Mouse (Mus musculus) inflammation-experienced regulatory T-cells, adult 6 months (primary cell): Measurements from ENCODE around the gene Emx1. TPM values are rescaled to one million over a fixed set of nuclear protein-coding genes. Genes with fewer than 3 reads are reported as not detected.

ENCODE experiments used
- ATAC-seq: one replicate; pipeline ENCODE4 v1.8.0; 2017
- polyA plus RNA-seq, 3 experiments: library from polyadenylated mRNA; unstranded; fragments of 100-300 nt; shearing (Covaris generic); gene quantifications; one replicate each; pipeline ENCODE4 v1.2.1; 2017

Emx1 gene
- polyA plus RNA-seq, 3 experiments from 2014 or later: not detected

DNA sequence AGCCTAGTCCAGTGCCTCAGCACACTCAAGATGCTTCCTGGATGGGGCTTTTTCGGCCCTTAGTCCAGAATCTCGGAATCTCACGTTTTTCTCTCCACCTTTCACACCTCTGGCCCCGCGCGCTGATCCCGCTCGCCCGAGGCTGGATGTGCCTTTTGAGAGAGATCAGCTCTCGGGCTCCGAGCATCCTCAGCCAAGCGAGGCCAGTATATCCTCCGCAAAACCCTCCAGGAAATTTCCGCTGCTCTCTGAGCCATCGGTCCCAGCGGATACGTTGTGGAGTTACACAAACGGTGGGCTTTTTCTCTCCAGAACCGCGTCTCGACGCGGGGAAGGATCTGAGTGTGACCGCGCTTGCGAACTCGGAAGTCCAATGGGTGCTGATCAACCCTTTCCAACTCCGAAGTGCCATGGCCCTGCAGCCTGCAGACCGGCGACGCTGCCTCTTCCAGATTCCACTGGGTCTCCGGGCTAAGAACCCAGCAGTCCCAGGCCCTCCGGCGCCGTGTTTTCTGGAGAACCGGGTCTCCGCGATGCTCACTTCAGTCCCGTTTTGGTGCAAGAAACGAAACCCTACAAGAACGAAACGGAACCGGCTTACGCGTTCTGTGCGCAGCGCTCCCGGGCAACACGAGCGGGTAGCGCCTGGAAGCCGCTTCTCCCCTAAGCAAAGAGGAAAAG lies 2.8 kb downstream of the Emx1 start:
- ATAC-seq: no peak

DNA sequence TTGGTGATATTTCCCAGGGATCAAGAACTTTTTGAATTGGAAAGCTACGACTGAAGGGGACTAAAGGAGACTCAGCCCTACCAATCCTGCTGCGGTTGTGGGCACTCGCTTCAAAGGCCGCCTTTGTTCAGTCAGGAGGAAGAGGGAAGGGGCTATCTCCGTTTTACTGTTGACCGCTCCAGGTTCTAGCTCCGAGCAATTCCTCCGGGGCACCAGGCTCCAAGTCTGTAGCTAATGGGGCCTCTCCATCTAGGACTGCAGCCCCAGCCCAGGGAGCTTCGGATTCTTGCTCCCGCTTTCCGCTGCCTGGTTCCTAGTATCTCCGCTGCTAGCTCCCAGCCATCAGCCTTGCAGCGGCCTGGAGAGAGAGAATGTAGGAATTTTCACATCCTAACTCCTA lies 3.4 kb downstream of the Emx1 start:
- no peak for ATAC-seq

DNA sequence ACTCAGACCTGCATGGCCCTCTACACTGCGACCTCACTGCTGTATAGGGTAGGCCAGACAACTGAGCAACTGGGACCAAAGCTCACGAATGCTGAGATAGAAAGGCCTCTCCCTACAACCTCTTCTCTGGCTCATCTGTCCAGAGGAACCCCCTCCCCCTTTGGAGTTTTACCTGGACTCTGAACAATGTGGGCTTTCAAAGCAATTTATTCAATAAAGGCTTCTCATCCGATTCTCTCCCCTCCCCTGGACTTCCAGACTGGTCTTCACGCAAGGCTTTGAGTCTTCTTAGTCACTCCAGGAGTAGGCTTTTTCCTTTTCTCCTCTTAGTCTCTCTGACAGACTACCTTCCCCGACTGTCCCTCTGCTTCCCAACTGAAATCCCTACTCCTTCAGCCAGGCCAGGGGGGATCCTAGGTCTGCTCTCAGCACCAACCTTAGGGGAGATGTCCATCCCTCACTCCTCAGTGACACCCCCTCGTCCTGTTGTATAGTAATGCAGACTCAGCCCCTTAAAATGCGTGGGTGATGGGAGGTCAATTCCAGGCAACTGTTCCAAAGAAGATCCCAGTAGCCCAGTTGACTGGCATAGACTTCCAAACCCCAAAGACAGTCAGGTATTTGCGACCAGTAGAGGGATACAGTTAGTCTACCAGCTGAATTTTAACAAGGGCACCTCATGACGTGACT lies 4.7 kb downstream of the Emx1 start:
- ATAC-seq: no peak

DNA sequence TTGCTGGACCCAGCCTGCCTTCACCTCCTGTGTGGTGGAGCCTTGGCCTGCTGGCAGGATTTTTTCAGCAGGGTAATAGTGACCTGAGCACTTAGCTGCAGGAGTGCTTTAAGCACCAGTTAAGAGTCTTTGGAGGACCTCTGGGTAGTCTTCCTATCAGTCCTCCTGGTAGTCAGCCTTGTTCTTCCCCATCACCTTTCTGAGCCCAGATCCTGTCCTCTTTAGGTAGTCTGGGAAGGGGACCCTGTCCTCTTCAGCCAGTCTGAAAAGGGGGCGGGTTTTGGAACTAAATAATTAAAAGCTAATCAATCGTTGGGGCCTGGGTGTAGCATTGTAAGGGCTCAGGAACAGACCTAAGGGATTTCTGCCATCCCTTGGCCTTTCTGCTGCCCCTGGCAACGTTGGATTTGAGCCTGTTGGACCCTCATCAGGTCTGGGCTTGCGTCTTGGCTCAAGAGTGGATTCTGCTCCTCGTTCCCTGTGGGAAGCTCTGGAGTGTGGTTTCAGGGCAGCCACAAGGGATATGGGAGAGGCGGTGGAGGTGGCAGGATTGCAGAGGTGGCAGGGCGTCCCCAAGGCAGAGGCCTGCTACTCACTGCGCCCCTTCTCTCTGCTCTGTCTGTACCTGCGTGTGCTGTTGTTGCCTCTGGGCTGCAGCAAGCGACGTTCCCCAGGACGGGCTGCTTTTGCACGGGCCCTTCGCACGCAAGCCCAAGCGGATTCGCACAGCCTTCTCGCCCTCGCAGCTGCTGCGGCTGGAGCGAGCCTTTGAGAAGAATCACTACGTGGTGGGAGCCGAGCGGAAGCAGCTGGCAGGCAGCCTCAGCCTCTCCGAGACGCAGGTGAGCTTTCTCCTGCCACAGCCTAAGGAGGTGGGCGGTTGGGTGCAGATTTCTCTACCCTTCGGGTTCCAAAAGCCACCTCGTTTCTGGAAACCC lies 6.4 kb downstream of the Emx1 start:
- ATAC-seq: no peak

DNA sequence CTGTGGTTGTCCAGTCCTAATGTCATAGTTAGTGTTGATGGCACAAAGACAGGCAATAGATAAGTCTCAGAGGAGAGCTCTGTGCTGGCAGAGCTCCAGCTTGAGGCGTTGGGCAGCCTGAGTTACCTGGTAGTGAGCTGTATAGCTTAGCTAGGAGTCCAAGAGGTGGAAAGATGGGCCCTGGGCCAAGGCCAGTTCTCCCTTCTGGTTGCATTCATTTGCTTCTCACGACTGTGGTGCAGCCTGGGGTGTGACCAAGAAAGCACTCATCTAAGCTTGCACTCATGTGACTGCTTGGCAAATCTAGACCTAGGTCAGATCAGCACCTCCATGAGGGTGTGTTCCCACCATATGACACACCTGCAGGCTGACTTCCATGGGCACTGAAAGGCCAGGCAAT lies 10.7 kb downstream of the Emx1 start:
- no peak for ATAC-seq

DNA sequence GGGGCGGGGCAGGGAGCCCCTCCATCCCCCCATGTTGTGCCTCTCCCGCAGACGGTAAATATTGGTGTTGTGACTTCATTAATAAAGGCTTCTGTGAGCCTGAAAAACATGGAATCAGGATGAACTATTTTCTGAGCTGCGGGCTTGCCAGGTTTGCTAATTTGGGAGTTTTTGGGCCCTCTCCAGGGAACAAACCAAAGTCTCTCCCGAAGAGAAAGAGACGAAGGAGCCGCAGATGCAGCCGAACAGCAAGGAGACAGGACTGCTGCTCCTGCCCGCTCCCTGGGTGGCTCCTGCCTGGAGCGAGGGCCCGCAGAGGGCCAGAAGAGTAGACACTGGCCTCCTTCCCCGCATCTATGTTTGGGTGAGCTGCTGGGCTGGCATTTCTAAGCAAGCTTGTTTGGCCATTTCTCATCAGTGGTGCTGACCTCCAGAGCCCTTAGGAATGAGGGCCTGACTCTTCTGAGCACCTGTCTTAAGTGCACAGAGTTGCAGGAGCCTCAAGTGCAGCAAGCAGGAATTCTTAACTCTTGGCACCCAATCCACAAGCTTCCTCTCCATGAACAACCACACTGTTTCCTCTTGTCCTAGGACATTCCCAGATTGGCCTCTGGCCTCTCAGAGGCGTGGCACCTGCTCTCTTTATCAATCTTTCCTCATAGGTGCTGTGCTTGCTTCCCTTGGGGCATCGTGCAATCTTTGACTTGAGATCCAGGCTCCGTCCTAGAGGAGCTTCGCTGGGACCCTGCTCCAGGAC lies 19.1 kb downstream of the Emx1 start:
- no peak for ATAC-seq

DNA sequence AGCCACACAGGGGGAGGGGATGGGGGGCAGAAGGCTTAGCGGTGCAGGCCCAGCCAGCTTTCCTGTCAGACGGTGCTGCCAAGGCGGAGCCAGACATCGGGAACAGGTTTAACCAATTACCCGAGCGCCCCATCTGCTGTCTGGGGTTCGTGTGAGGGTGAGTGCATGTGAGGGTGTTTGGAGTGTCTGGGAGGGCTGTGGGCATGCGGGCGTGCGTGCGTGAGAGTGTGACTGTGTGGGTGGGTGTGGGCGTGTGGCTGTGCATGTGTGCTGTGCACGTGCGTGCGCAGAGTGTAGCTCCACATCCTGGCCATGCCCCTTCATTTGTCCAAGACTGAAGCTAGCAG lies 19.7 kb downstream of the Emx1 start:
- no peak for ATAC-seq

DNA sequence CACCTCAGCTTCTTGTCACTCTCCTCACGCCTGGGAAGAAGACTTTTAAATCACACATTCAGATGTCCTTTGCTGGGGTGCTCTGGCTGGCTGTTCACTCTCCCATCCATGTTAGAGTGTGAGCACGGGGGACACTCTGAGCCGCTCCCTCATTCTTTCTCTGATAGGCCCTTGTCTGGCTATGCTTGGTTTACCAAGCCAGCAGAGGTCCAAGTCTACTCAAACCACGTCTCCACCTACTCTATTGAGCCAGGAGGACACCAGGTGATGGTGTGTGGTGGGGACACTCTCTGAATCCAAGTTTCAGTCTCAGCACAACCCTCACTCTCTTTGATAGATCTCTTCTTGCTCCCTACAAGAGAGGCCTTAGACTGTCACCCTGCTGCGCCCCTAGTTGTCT lies 20.1 kb downstream of the Emx1 start:
- ATAC-seq: no peak

DNA sequence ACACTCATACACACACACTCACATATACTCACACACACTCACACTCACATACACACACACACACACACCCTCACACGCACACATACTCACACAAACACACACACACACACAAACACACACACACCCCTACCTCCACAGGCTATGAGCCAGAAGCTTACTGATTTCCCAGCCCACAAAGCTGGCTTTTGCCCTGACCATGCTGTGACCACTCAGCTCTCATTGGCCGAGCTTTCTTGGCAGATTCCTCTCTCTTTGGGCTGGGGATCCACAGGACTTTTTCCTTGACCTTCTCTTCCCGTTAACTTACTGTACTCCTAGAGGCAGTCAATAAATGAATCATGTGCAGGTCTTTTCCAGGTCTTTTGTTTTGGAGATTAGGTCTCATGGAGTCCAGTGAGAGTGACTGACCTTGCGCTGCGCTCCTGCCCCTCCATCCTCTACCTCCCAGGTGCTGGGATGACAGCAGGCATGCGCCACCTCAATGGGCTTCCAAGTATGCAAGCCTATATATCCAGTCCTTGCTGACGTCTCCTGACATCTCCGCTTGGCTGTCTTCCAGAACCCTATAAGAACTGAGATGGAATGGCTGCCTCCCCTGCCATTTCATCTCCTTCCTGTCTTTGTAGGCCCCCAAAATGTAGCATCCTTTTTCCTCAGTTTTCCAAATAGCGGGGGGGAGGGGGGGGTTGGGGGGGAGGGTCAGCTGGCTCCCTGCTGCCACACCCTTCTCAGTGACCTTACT lies 22.2 kb downstream of the Emx1 start:
- ATAC-seq: no peak

DNA sequence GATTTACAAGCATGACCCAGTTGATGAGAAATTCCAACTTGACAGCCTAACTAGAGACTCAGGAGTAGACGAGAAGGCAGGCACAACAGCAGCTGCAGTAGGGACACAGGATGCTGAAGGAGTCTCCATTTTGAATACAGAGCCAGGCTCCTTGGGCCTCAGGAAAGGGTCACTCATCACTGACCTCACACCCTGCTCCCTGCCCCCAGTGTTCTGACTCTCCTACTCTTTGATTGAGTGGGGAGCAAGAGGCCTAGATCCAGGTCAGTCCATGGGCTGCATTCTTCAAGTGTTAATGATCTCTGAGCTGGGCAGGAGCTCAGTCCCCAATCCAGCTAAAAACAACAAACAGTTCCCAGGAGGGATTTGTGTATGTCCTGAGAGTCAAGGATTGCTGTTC lies 23.4 kb downstream of the Emx1 start:
- no peak for ATAC-seq

DNA sequence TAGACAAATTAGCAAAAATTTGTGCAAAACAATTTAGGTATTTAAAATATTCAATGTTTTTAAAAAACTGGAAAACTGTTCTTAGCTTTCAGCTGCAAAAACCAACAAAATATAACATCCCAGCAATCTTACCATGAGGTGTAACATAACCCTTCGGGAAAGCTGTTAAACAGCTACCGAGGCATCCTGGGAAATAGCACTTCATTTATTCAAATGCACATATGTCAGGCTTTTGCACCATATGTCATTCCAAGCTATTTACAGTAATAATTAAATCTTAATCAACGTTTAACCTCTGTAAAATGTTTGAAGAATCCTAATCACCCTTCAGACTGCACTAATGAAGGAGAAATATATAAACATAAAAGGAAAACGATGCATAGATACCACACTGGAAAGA lies 31.0 kb downstream of the Emx1 start:
- ATAC-seq: no peak

DNA sequence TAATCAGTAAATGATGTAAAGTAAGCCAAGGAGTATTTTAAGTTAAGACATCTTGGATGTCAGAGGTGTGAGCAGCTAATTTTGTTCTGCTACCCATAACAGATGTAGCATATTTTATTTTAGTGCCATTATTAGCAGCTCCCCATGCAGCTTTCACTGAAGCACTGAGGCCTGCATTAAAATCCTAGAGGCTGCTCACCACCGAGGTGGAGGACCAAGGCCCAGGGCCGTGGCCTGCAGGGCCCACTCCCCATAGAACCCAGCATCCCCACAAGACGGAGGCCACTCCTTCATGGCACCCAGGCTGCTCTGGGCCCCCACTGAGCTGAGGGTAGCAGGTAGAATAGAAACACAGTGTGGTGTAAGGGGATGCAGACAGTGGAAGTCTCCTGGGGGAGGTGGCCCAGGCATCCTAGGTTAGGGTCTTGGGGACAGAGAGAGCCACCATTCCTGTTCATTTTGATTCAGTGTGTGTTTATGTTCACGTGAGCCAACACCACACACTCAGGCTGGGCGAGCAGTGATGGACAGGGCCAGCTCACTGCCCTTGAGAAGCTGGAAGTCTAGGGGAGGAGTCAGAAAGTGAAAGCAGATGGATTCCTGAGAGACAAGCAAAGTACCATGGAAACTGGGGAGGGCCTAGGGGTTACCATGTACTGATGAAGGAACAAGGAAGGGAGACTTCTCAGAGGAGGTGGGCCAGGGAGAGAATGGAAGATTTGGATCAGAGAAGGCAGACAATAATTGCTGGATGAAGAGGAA lies 31.6 kb downstream of the Emx1 start:
- no peak for ATAC-seq

DNA sequence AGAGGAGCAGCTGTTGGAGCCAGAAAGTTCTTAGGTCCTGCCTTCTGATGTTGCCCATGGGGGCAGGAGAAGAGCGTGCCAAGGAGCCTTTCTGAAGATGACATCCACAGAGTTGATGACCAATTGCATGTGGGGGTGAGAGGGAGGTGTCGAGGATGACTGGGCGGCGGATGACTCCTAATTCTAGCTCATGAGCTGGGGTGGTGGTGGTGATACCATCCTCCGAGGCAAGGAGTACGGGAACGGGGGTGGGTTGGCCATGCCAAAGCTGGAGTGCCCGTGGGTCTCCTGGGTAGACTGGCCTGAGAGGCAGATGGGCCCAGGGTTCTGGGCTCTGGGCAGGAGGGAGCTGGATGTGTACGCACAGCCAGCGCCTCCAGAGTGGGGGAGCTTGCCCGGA lies 32.5 kb downstream of the Emx1 start:
- ATAC-seq: no peak

DNA sequence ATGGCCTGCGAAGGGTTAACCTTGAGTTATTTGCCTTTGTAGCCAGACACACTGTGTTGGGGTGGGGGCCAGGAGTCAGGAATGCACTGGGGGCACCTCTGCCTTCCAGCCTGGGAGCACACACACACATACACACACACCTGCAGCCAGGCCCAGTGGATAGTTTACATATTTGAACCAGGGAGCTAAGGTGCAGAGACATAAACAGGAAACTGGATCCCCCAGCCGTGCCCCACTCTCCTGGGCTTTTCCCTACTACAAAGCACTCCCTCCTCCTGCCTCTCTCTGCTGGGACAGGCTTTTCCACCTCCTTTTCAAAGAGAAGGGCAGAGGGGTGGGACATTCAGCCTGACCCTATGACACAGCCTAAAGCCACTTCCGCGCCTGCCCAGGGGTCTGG lies 33.7 kb downstream of the Emx1 start:
- ATAC-seq: no peak

DNA sequence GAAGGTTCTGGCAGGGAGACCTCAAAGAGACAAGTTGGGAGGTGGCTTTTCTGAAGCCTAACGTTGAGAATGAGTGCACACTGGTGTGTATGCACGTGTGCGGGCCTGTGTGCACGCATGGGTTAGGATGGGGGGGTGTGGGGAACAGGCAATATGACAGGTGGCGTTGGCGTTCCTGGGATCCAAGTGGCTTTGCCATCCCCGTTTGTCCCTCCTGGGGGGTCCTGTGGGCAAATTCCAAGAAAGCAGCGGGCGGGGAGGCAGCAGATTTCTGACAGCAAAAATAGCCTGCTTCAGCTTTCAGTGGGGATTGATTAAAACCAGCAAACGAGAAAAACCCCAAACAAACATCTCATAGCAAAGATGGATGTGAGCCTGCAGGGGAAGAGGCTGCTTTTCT lies 35.3 kb downstream of the Emx1 start:
- ATAC-seq: no peak

DNA sequence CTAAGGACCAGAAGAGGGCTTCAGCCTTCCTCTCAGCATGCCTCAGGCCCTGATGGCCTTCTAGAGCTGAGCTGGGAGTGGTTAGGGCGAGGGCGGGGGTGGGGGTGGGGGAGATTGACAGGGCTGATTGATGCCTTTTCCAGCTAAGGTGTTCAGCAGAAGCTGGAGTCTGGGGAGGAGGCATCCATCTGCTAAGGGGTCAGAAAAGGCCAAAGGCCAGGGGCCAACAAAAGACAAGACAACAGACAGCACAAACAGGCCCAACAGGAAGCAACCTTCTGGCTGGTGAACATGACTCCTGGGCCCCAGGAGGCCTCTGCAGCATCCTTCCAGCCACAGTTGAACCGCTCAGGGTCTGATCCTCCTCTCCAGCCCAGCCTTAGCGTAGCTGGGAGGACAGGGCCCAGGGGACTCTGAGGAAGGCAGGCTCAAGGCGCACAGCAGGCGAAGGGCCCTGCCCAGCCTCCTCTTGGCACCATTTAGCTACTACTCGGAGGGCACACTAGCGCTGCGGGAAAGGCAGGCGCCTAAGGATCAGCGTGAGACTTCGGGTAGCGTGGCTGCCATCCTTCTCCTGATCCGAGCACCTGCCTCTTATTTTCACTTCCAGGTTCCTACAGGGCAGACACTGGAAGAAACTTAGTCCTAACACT lies 36.4 kb downstream of the Emx1 start:
- ATAC-seq: no peak

DNA sequence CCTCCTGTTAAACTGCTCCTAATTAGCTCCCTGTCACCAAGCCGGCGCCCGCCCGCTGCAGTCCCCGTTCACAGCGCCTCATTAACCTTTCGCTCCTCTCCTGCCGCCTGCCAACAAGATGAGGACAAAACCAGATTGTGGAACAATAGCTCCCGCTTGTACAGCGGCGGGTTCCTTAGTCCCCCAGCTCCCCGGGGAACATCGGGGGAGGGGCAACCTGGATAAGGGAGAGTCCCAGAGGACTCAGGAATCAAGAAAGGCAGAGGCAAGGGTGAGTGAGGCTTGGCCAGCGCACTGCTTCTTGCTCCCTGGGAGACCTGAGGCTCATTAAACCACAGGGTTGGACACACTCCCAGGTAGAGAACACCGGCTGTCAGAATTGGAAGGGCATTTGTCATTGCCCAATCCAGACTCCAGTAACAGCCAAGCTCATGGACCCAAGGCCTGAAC lies 37.2 kb downstream of the Emx1 start:
- no peak for ATAC-seq

DNA sequence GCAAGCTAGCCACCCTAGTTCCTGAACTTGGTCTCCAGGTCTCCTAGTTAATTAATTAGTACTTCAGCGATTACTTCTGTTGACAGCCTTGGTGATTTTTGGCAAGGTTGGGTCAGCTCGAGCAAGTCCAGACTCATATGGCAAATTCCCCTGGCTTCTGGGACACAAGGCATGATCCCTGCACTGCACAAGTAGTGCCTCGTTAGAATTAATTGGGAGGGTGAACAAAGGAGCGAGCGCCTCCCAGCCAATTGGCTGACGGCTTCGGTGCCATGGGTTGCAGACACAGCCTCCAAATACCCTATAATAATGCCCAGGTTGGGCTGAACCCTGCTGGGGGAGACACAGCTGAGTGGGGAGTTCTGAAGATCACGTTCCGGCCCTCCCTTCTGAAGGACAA lies 39.3 kb downstream of the Emx1 start:
- ATAC-seq: no peak

DNA sequence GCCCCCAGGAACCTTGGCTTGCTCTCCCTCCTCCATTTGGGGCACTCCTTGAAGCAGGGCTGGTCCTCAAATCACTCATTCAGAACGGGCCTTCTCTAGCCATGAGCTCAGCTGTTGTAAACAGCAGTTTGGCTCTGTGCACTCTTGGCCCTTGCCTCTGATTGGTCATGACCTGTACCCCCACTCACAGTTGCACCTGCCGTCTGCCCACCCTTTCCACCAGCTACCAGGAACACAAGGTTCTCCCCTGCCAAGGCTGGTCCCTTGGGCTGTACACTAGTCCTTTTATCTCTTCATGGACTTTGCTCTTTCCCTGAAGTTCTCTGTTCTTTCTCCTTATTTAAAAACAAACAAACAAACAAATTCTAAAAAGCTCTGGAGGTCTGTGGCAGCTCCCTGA lies 40.3 kb downstream of the Emx1 start:
- ATAC-seq: no peak

DNA sequence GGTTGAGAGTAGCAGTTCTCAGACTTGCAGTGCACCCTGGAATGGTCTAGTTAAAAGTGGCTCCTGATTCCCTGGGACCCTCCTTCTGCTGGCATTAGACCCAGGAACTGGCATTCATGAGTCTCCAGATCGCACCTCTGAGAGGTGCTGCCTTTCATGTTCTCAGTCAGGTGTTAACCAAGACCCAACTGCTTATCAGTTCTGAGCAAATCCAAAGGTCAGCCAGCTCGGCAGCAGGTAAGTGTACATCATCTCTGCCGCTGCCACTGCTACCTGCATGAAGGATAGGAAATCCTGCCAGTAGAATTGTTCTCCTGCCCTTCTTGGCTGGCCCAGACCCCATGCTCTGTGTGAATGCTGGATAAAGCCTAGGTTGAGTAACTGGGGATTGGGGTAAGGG lies 43.5 kb downstream of the Emx1 start:
- no peak for ATAC-seq

DNA sequence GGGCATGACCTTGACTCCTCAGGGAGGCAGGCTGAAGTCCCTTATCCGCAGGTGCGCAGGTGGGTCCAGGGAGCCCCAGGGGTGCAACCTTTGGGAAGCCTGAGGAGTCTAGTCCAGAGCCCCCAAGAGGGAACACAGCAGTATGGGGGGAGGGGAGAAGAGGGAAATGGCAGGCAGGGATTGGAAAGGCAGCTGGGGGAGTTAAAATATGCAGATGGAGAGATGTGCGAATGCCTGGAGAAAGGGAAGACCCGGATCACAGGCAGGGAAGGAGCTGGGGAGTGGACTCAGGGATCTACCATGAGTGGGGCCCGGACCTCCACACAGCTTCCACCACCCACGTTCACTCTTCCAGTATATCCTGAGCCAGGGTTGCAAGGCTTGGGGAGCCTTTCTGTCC lies 44.2 kb downstream of the Emx1 start:
- no peak for ATAC-seq
